Mouse (Mus musculus): ENCODE results near the gene 4930519G04Rik. TPM values are rescaled to one million over a fixed set of nuclear protein-coding genes. Genes with fewer than 3 reads are reported as not detected.
A peak's percentile ranks its signal among the peaks of the same experiment; 100 is the strongest.
"Not testable (repeated sequence)": the region's sequence is repeated elsewhere in the genome, so short reads cannot be mapped to it uniquely, and the experiment has no call there.

Gene 4930519G04Rik
- polyA plus RNA-seq, 1 experiment from 2014 or later, result not detected

- H3K4me3 ChIP-seq (ENCODE audit: low read depth, low read length); H3K9ac ChIP-seq (ENCODE audit: low read depth, low read length); H3K27ac ChIP-seq (ENCODE audit: low read depth, low read length); H3K9me3 ChIP-seq (ENCODE audit: control insufficient read depth, low read length); H3K27me3 ChIP-seq (ENCODE audit: control insufficient read depth, insufficient read depth, low read length); ATAC-seq (ENCODE audit: low FRiP score); H3K4me2 ChIP-seq (replicated peaks; ENCODE audit: low read depth, low read length); H3K36me3 ChIP-seq (ENCODE audit: control insufficient read depth, insufficient read depth, low read length); DNase-seq (ENCODE audit: low spot score); H3K4me1 ChIP-seq (replicated peaks; ENCODE audit: control insufficient read depth, insufficient read depth, low read length): not testable (repeated sequence)
- 86% methylated on average over 6 of the region's 7 CpGs for WGBS
These were observed 28.9 kb downstream of the 4930519G04Rik start for GRCm38 (mm10) chr5:114882319-114882718.

DNA sequence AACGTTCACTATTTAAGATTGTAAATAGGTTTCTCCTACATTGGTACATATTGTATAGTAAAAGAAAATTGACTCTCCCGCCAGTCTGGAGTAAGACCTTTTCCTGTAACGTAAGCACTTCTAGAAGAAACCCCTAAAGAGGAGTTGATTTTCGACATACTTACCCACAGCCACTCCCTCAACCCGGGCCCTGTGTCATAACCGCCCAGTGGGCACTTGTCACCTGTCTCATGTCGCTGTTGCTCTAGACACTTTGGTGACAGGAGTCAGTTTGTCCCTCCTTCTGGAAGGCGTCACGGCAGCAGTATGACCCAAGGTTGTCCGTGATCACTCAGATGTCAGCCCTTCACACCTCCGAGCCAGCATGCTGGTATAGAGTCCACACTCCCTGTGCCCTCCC is 29.6 kb downstream of the 4930519G04Rik start:
- no peak overlapping the region for H3K4me2 ChIP-seq (replicated peaks; ENCODE audit: low read depth, low read length)
- DNase-seq (ENCODE audit: low spot score) (no peak), ATAC-seq (ENCODE audit: low FRiP score) (no peak)
- H3K4me3 ChIP-seq (ENCODE audit: low read depth, low read length), result no peak overlapping the region
- no peaks in the 10 kb centered on the region for H3K4me1 ChIP-seq (replicated peaks; ENCODE audit: control insufficient read depth, insufficient read depth, low read length)
- 94% methylated on average over 11 of the region's 11 CpGs for WGBS
- no peak overlapping the region for H3K9ac ChIP-seq (ENCODE audit: low read depth, low read length)
- H3K36me3 ChIP-seq (ENCODE audit: control insufficient read depth, insufficient read depth, low read length), result no peaks in the 10 kb centered on the region
- H3K27ac ChIP-seq (ENCODE audit: low read depth, low read length), result no peak overlapping the region
- H3K27me3 ChIP-seq (ENCODE audit: control insufficient read depth, insufficient read depth, low read length), result no peaks in the 10 kb centered on the region
- H3K9me3 ChIP-seq (ENCODE audit: control insufficient read depth, low read length), result no peaks in the 10 kb centered on the region

DNA sequence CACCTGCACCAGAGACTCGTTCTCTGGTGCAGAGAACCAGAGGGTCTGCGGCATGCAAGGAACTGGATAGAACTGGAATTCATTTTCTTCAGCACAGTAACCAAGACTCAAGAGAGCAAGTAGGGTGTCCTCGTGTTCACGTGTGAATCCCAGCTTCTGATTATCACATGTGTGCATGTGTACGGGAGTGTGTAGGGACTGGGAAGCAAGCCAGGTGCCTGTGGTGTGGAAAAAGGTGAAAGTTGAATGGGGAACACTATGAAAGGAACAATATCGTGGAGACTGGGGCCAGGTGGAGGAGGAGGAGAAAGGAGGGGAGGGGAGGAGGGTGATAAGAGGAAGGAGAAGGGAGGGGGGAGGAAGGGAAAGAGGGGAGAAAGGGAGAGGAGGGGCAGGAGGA is 33.3 kb downstream of the 4930519G04Rik start:
- no peaks in the 10 kb centered on the region for H3K27me3 ChIP-seq (ENCODE audit: control insufficient read depth, insufficient read depth, low read length)
- H3K9me3 ChIP-seq (ENCODE audit: control insufficient read depth, low read length), result no peaks in the 10 kb centered on the region
- no peaks in the 10 kb centered on the region for H3K36me3 ChIP-seq (ENCODE audit: control insufficient read depth, insufficient read depth, low read length)
- ATAC-seq (ENCODE audit: low FRiP score), result no peak
- no peaks in the 10 kb centered on the region for H3K4me1 ChIP-seq (replicated peaks; ENCODE audit: control insufficient read depth, insufficient read depth, low read length)
- WGBS, result 89% methylated on average over 6 of the region's 6 CpGs
- no peak overlapping the region for H3K9ac ChIP-seq (ENCODE audit: low read depth, low read length)
- no peak overlapping the region for H3K4me2 ChIP-seq (replicated peaks; ENCODE audit: low read depth, low read length)
- H3K27ac ChIP-seq (ENCODE audit: low read depth, low read length), result no peak overlapping the region
- DNase-seq (ENCODE audit: low spot score), result no peak
- H3K4me3 ChIP-seq (ENCODE audit: low read depth, low read length), result no peak overlapping the region

- H3K4me2 ChIP-seq (replicated peaks; ENCODE audit: low read depth, low read length), result no peak overlapping the region
- DNase-seq (ENCODE audit: low spot score) (no peak), ATAC-seq (ENCODE audit: low FRiP score) (no peak)
- no peak overlapping the region for H3K4me3 ChIP-seq (ENCODE audit: low read depth, low read length)
- no peaks in the 10 kb centered on the region for H3K4me1 ChIP-seq (replicated peaks; ENCODE audit: control insufficient read depth, insufficient read depth, low read length)
- H3K9me3 ChIP-seq (ENCODE audit: control insufficient read depth, low read length), result no peaks in the 10 kb centered on the region
- H3K9ac ChIP-seq (ENCODE audit: low read depth, low read length), result no peak overlapping the region
- H3K36me3 ChIP-seq (ENCODE audit: control insufficient read depth, insufficient read depth, low read length), result no peaks in the 10 kb centered on the region
- H3K27me3 ChIP-seq (ENCODE audit: control insufficient read depth, insufficient read depth, low read length), result no peaks in the 10 kb centered on the region
- H3K27ac ChIP-seq (ENCODE audit: low read depth, low read length), result no peak overlapping the region
- WGBS, result 84% methylated on average over 2 of the region's 2 CpGs
These were observed 35.5 kb downstream of the 4930519G04Rik start for GRCm38 (mm10) chr5:114888995-114889394.

GRCm38 (mm10) chr5:114895542-114895941 is 42.1 kb downstream of the 4930519G04Rik start:
- Histone ChIP-seq H3K36me3 (ENCODE audit: control insufficient read depth, insufficient read depth, low read length) (no peaks in the 10 kb centered on the region), H3K9me3 (ENCODE audit: control insufficient read depth, low read length) (no peaks in the 10 kb centered on the region), H3K4me3 (ENCODE audit: low read depth, low read length) (no peak overlapping the region), H3K27me3 (ENCODE audit: control insufficient read depth, insufficient read depth, low read length) (no peaks in the 10 kb centered on the region), H3K9ac (ENCODE audit: low read depth, low read length) (no peak overlapping the region), H3K4me1 (replicated peaks; ENCODE audit: control insufficient read depth, insufficient read depth, low read length) (no peaks in the 10 kb centered on the region; the same call in 1 of the 2 replicates), H3K4me2 (replicated peaks; ENCODE audit: low read depth, low read length) (no peak overlapping the region), H3K27ac (ENCODE audit: low read depth, low read length) (no peak overlapping the region)
- DNase-seq (ENCODE audit: low spot score) (no peak), ATAC-seq (ENCODE audit: low FRiP score) (no peak)
- 83% methylated on average over 4 of the region's 4 CpGs for WGBS

DNA sequence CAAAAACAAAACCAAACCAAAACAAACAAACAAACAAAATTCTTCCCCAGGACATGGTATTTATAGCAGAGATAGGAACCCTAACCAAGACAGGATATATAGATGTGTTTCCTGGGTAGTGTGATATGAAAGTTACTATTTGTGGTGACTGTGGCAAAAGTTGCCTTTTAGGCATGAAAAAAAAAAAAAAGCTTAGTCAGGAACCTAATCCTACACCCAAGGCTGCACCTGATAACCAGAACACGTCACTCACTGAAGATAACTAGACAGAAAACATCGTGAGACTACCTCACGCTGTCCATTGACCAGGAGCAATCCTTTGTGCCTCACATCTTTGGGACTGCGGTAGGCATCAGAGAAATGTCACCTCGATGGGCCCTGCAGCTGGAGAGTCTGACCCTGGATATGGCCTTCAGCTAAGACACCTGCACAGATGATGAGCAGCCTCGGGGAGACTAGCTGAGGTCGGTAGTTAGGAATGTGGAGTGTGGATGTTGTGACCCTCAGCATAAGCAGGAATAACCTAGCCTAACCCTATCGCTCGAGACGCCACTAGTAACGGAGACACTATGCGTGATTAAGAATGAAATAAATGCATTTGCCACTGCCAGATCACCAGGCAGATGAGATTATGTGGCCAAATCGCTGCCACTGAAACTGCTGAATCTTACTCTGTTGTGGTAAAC is 43.4 kb downstream of the 4930519G04Rik start, which contains the start of gene Oasl2:
TSS of gene Oasl2 (plus strand) at position 249 of the 686 bp plus-strand sequence.
- H3K9ac ChIP-seq (ENCODE audit: low read depth, low read length), result no peak within 1 kb of the TSS
- no peaks in the 10 kb centered on the region for H3K36me3 ChIP-seq (ENCODE audit: control insufficient read depth, insufficient read depth, low read length)
- no peak within 1 kb of the TSS for H3K4me3 ChIP-seq (ENCODE audit: low read depth, low read length)
- no peak for ATAC-seq (ENCODE audit: low FRiP score)
- no peaks in the 10 kb centered on the region for H3K27me3 ChIP-seq (ENCODE audit: control insufficient read depth, insufficient read depth, low read length)
- H3K9me3 ChIP-seq (ENCODE audit: control insufficient read depth, low read length), result no peaks in the 10 kb centered on the region
- no peak within 1 kb of the TSS for H3K27ac ChIP-seq (ENCODE audit: low read depth, low read length)
- no peaks in the 10 kb centered on the region; the same call in 1 of the 2 replicates for H3K4me1 ChIP-seq (replicated peaks; ENCODE audit: control insufficient read depth, insufficient read depth, low read length)
- no peak within 1 kb of the TSS for H3K4me2 ChIP-seq (replicated peaks; ENCODE audit: low read depth, low read length)
- 70% methylated on average over 13 of the region's 13 CpGs for WGBS
- DNase-seq (ENCODE audit: low spot score), result peak; percentile 3

DNA sequence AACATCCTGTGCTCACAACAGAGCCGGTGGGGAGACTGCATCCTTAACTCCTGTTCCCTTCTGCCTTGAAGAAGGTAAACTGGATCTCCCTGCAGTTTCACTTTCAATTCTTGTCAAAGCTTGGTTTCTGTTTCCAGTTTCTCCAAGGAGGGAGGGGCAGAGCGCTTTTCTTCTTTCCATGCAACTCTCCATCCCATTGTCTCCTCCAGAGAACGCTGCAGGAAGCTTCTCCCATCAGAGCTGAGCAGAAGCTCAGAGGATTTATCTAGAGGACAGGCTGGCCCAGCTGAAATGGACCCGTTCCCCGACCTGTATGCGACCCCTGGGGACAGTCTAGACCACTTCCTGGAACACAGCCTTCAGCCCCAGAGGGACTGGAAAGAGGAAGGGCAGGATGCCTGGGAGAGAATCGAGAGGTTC is 43.9 kb downstream of the 4930519G04Rik start:
- DNase-seq (ENCODE audit: low spot score), result no peak
- Histone ChIP-seq H3K4me1 (replicated peaks; ENCODE audit: control insufficient read depth, insufficient read depth, low read length) (no peaks in the 10 kb centered on the region; the same call in 1 of the 2 replicates), H3K4me3 (ENCODE audit: low read depth, low read length) (no peak overlapping the region), H3K27ac (ENCODE audit: low read depth, low read length) (no peak overlapping the region), H3K4me2 (replicated peaks; ENCODE audit: low read depth, low read length) (no peak overlapping the region), H3K9ac (ENCODE audit: low read depth, low read length) (no peak overlapping the region), H3K9me3 (ENCODE audit: control insufficient read depth, low read length) (no peaks in the 10 kb centered on the region), H3K36me3 (ENCODE audit: control insufficient read depth, insufficient read depth, low read length) (no peaks in the 10 kb centered on the region), H3K27me3 (ENCODE audit: control insufficient read depth, insufficient read depth, low read length) (no peaks in the 10 kb centered on the region)
- 14% methylated on average over 7 of the region's 7 CpGs for WGBS
- ATAC-seq (ENCODE audit: low FRiP score), result no peak

DNA sequence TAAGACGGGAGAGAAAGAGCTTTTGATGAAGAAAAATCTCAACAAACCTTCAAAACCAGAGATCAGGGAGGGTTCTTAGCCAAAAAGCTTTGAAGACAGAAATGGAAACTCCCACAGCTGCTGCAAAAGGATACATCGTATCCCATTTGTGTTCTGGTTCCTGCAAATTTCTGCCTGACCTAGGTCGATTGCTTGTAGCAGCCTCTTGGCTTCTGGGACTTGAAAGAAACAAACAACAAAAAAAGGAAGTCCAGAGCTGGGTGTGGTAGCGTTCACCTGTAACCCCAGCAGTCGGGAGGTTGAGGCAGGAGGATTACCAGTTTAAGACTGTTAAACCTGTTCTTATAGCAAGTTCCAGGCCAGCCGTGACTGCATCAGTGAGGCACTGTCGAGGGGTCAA is 45.4 kb downstream of the 4930519G04Rik start:
- ATAC-seq (ENCODE audit: low FRiP score), result no peak
- DNase-seq (ENCODE audit: low spot score), result no peak
- WGBS, result 87% methylated on average over 7 of the region's 7 CpGs
- Histone ChIP-seq H3K27ac (ENCODE audit: low read depth, low read length) (no peak overlapping the region), H3K4me2 (replicated peaks; ENCODE audit: low read depth, low read length) (no peak overlapping the region), H3K36me3 (ENCODE audit: control insufficient read depth, insufficient read depth, low read length) (no peaks in the 10 kb centered on the region), H3K9ac (ENCODE audit: low read depth, low read length) (no peak overlapping the region), H3K4me1 (replicated peaks; ENCODE audit: control insufficient read depth, insufficient read depth, low read length) (no peaks in the 10 kb centered on the region; the same call in 1 of the 2 replicates), H3K27me3 (ENCODE audit: control insufficient read depth, insufficient read depth, low read length) (no peaks in the 10 kb centered on the region), H3K9me3 (ENCODE audit: control insufficient read depth, low read length) (no peaks in the 10 kb centered on the region), H3K4me3 (ENCODE audit: low read depth, low read length) (no peak overlapping the region)

GRCm38 (mm10) chr5:114902413-114902812 is 48.9 kb downstream of the 4930519G04Rik start:
- ATAC-seq (ENCODE audit: low FRiP score), result no peak
- H3K4me3 ChIP-seq (ENCODE audit: low read depth, low read length), result no peak overlapping the region

More at GRCm38 (mm10) chr5:114902413-114902812, 48.9 kb downstream of the 4930519G04Rik start:
- Histone ChIP-seq H3K4me2 (replicated peaks; ENCODE audit: low read depth, low read length) (no peak overlapping the region), H3K9me3 (ENCODE audit: control insufficient read depth, low read length) (no peaks in the 10 kb centered on the region), H3K4me1 (replicated peaks; ENCODE audit: control insufficient read depth, insufficient read depth, low read length) (no peaks in the 10 kb centered on the region; the same call in 1 of the 2 replicates), H3K9ac (ENCODE audit: low read depth, low read length) (no peak overlapping the region), H3K36me3 (ENCODE audit: control insufficient read depth, insufficient read depth, low read length) (no peaks in the 10 kb centered on the region), H3K27ac (ENCODE audit: low read depth, low read length) (no peak overlapping the region), H3K27me3 (ENCODE audit: control insufficient read depth, insufficient read depth, low read length) (no peaks in the 10 kb centered on the region)
- DNase-seq (ENCODE audit: low spot score), result peak; percentile 66
- WGBS, result 40% methylated on average over 1 of the region's 1 CpGs
